Mouse (Mus musculus): ENCODE results near the gene Hcst. TPM values are rescaled to one million over a fixed set of nuclear protein-coding genes. Genes with fewer than 3 reads are reported as not detected.
A peak's percentile ranks its signal among the peaks of the same experiment; 100 is the strongest.

Hcst gene
- polyA plus RNA-seq, 1 experiment from 2014 or later: 0.45 TPM

GRCm38 (mm10) chr7:30402343-30402742, 17.3 kb downstream of the Hcst start:
- Histone ChIP-seq H3K9ac (ENCODE audit: low read length) (no peak overlapping the region), H3K9me3 (ENCODE audit: control insufficient read depth, low read length) (no peaks in the 10 kb centered on the region)
- 70% methylated on average over 4 of the region's 4 CpGs for WGBS

GRCm38 (mm10) chr7:30399671-30400070, 20.0 kb downstream of the Hcst start:
- Histone ChIP-seq H3K9me3 (ENCODE audit: control insufficient read depth, low read length) (no peaks in the 10 kb centered on the region), H3K4me1 (ENCODE audit: control insufficient read depth, insufficient read depth, low read length) (no peaks in the 10 kb centered on the region), H3K36me3 (ENCODE audit: control insufficient read depth, insufficient read depth, low read length) (no peaks in the 10 kb centered on the region), H3K4me2 (no peak overlapping the region), H3K27ac (ENCODE audit: low read depth, low read length) (no peak overlapping the region), H3K4me3 (ENCODE audit: low read depth, low read length) (no peak overlapping the region), H3K27me3 (ENCODE audit: control insufficient read depth, insufficient read depth, low read length) (no peaks in the 10 kb centered on the region), H3K9ac (ENCODE audit: low read length) (no peak overlapping the region)
- DNase-seq (ENCODE audit: low spot score, missing footprints): no peak
- no peak for ATAC-seq (ENCODE audit: low FRiP score)
- 65% methylated on average over 7 of the region's 7 CpGs for WGBS

More at GRCm38 (mm10) chr7:30402343-30402742, 17.3 kb downstream of the Hcst start:
- no peaks in the 10 kb centered on the region for H3K27me3 ChIP-seq (ENCODE audit: control insufficient read depth, insufficient read depth, low read length)
- no peaks in the 10 kb centered on the region for H3K36me3 ChIP-seq (ENCODE audit: control insufficient read depth, insufficient read depth, low read length)
- DNase-seq (ENCODE audit: low spot score, missing footprints) (no peak), ATAC-seq (ENCODE audit: low FRiP score) (no peak)
- H3K4me1 ChIP-seq (ENCODE audit: control insufficient read depth, insufficient read depth, low read length): no peaks in the 10 kb centered on the region
- no peak overlapping the region for H3K27ac ChIP-seq (ENCODE audit: low read depth, low read length)
- H3K4me3 ChIP-seq (ENCODE audit: low read depth, low read length): no peak overlapping the region
- H3K4me2 ChIP-seq: no peak overlapping the region

- no peak overlapping the region for H3K9ac ChIP-seq (ENCODE audit: low read length)
- ATAC-seq (ENCODE audit: low FRiP score) (no peak), DNase-seq (ENCODE audit: low spot score, missing footprints) (no peak)
- H3K27me3 ChIP-seq (ENCODE audit: control insufficient read depth, insufficient read depth, low read length): no peaks in the 10 kb centered on the region
- H3K4me2 ChIP-seq: no peak overlapping the region
- no peaks in the 10 kb centered on the region for H3K4me1 ChIP-seq (ENCODE audit: control insufficient read depth, insufficient read depth, low read length)
- 26% methylated on average over 2 of the region's 2 CpGs for WGBS
- H3K9me3 ChIP-seq (ENCODE audit: control insufficient read depth, low read length): no peaks in the 10 kb centered on the region
- no peak overlapping the region for H3K4me3 ChIP-seq (ENCODE audit: low read depth, low read length)
- no peak overlapping the region for H3K27ac ChIP-seq (ENCODE audit: low read depth, low read length)
- H3K36me3 ChIP-seq (ENCODE audit: control insufficient read depth, insufficient read depth, low read length): no peaks in the 10 kb centered on the region
These were observed 24.8 kb downstream of the Hcst start for GRCm38 (mm10) chr7:30394871-30395270.

- Histone ChIP-seq H3K27ac (ENCODE audit: low read depth, low read length) (no peak overlapping the region), H3K4me2 (no peak overlapping the region), H3K9ac (ENCODE audit: low read length) (no peak overlapping the region), H3K27me3 (ENCODE audit: control insufficient read depth, insufficient read depth, low read length) (no peaks in the 10 kb centered on the region), H3K36me3 (ENCODE audit: control insufficient read depth, insufficient read depth, low read length) (no peaks in the 10 kb centered on the region), H3K4me3 (ENCODE audit: low read depth, low read length) (no peak overlapping the region), H3K9me3 (ENCODE audit: control insufficient read depth, low read length) (no peaks in the 10 kb centered on the region), H3K4me1 (ENCODE audit: control insufficient read depth, insufficient read depth, low read length) (no peaks in the 10 kb centered on the region)
- ATAC-seq (ENCODE audit: low FRiP score) (no peak), DNase-seq (ENCODE audit: low spot score, missing footprints) (no peak)
- 72% methylated on average over 11 of the region's 11 CpGs for WGBS
These were observed 25.3 kb downstream of the Hcst start for GRCm38 (mm10) chr7:30394379-30394778.

GRCm38 (mm10) chr7:30393631-30394030, 26.0 kb downstream of the Hcst start:
- H3K27ac ChIP-seq (ENCODE audit: low read depth, low read length): no peak overlapping the region
- no peaks in the 10 kb centered on the region for H3K36me3 ChIP-seq (ENCODE audit: control insufficient read depth, insufficient read depth, low read length)
- H3K9ac ChIP-seq (ENCODE audit: low read length): no peak overlapping the region
- H3K4me3 ChIP-seq (ENCODE audit: low read depth, low read length): no peak overlapping the region
- WGBS: 90% methylated on average over 4 of the region's 4 CpGs
- H3K9me3 ChIP-seq (ENCODE audit: control insufficient read depth, low read length): no peaks in the 10 kb centered on the region
- no peaks in the 10 kb centered on the region for H3K27me3 ChIP-seq (ENCODE audit: control insufficient read depth, insufficient read depth, low read length)
- no peaks in the 10 kb centered on the region for H3K4me1 ChIP-seq (ENCODE audit: control insufficient read depth, insufficient read depth, low read length)
- DNase-seq (ENCODE audit: low spot score, missing footprints) (no peak), ATAC-seq (ENCODE audit: low FRiP score) (no peak)
- no peak overlapping the region for H3K4me2 ChIP-seq

GRCm38 (mm10) chr7:30392746-30393520, 26.7 kb downstream of the Hcst start:
- Histone ChIP-seq H3K4me3 (ENCODE audit: low read depth, low read length) (no peak overlapping the region), H3K36me3 (ENCODE audit: control insufficient read depth, insufficient read depth, low read length) (no peaks in the 10 kb centered on the region), H3K27ac (ENCODE audit: low read depth, low read length) (no peak overlapping the region), H3K9me3 (ENCODE audit: control insufficient read depth, low read length) (no peaks in the 10 kb centered on the region), H3K4me1 (ENCODE audit: control insufficient read depth, insufficient read depth, low read length) (no peaks in the 10 kb centered on the region), H3K4me2 (no peak overlapping the region), H3K27me3 (ENCODE audit: control insufficient read depth, insufficient read depth, low read length) (no peaks in the 10 kb centered on the region), H3K9ac (ENCODE audit: low read length) (no peak overlapping the region)
- ATAC-seq (ENCODE audit: low FRiP score) (no peak), DNase-seq (ENCODE audit: low spot score, missing footprints) (no peak)
- WGBS: 72% methylated on average over 4 of the region's 4 CpGs

- Histone ChIP-seq H3K27ac (ENCODE audit: low read depth, low read length) (no peak overlapping the region), H3K27me3 (ENCODE audit: control insufficient read depth, insufficient read depth, low read length) (no peaks in the 10 kb centered on the region), H3K4me3 (ENCODE audit: low read depth, low read length) (no peak overlapping the region), H3K4me1 (ENCODE audit: control insufficient read depth, insufficient read depth, low read length) (no peaks in the 10 kb centered on the region), H3K9ac (ENCODE audit: low read length) (no peak overlapping the region), H3K9me3 (ENCODE audit: control insufficient read depth, low read length) (no peaks in the 10 kb centered on the region), H3K36me3 (ENCODE audit: control insufficient read depth, insufficient read depth, low read length) (no peaks in the 10 kb centered on the region), H3K4me2 (no peak overlapping the region)
- ATAC-seq (ENCODE audit: low FRiP score) (no peak), DNase-seq (ENCODE audit: low spot score, missing footprints) (no peak)
- WGBS: 86% methylated on average over 9 of the region's 9 CpGs
These were observed 35.5 kb downstream of the Hcst start for GRCm38 (mm10) chr7:30384106-30384505.

GRCm38 (mm10) chr7:30380061-30380460, 39.6 kb downstream of the Hcst start:
- no peak overlapping the region for H3K27ac ChIP-seq (ENCODE audit: low read depth, low read length)
- 67% methylated on average over 5 of the region's 5 CpGs for WGBS

GRCm38 (mm10) chr7:30373501-30373962, 46.1 kb downstream of the Hcst start:
- ATAC-seq (ENCODE audit: low FRiP score) (peak; percentile 99), DNase-seq (ENCODE audit: low spot score, missing footprints) (peak; percentile 98)
- H3K4me2 ChIP-seq: peak overlapping the region; percentile 55
- no peaks in the 10 kb centered on the region for H3K9me3 ChIP-seq (ENCODE audit: control insufficient read depth, low read length)
- no peaks in the 10 kb centered on the region for H3K27me3 ChIP-seq (ENCODE audit: control insufficient read depth, insufficient read depth, low read length)
- no peak overlapping the region for H3K27ac ChIP-seq (ENCODE audit: low read depth, low read length)
- peak overlapping the region; percentile 65; the same call in 1 of the 2 replicates for H3K9ac ChIP-seq (ENCODE audit: low read length)
- peak overlapping the region; percentile 37 for H3K4me3 ChIP-seq (ENCODE audit: low read depth, low read length)
- WGBS: under 1% methylated on average over 21 of the region's 21 CpGs
- no peaks in the 10 kb centered on the region for H3K36me3 ChIP-seq (ENCODE audit: control insufficient read depth, insufficient read depth, low read length)
- H3K4me1 ChIP-seq (ENCODE audit: control insufficient read depth, insufficient read depth, low read length): no peaks in the 10 kb centered on the region

More at GRCm38 (mm10) chr7:30380061-30380460, 39.6 kb downstream of the Hcst start:
- Histone ChIP-seq H3K9me3 (ENCODE audit: control insufficient read depth, low read length) (no peaks in the 10 kb centered on the region), H3K36me3 (ENCODE audit: control insufficient read depth, insufficient read depth, low read length) (no peaks in the 10 kb centered on the region), H3K9ac (ENCODE audit: low read length) (no peak overlapping the region), H3K4me3 (ENCODE audit: low read depth, low read length) (no peak overlapping the region), H3K27me3 (ENCODE audit: control insufficient read depth, insufficient read depth, low read length) (no peaks in the 10 kb centered on the region), H3K4me1 (ENCODE audit: control insufficient read depth, insufficient read depth, low read length) (no peaks in the 10 kb centered on the region), H3K4me2 (no peak overlapping the region)
- DNase-seq (ENCODE audit: low spot score, missing footprints): peak; percentile 71
- no peak for ATAC-seq (ENCODE audit: low FRiP score)

Measured in midbrain, embryonic 11.5 days (tissue).